Mouse (Mus musculus) embryo, embryonic 10 days (tissue): ENCODE data around the gene Tsnax.
A peak's percentile ranks its signal among the peaks of the same experiment; 100 is the strongest.

Experiments
- DNase-seq: peaks from one replicate; pipeline ENCODE4 v3.0.0-alpha.2; 2015; ENCODE audit warnings: low spot score

Gene Tsnax

GRCm38 (mm10) chr8:125043394-125043793 is 30.6 kb downstream of the Tsnax start:
- DNase-seq = no peak

- DNase-seq = peak; percentile 35
Observed at GRCm38 (mm10) chr8:125043935-125044334, 31.1 kb downstream of the Tsnax start.

GRCm38 (mm10) chr8:125045760-125046159 is 33.0 kb downstream of the Tsnax start:
- no peak for DNase-seq

- no peak for DNase-seq
Observed at GRCm38 (mm10) chr8:125049051-125049750, 36.4 kb downstream of the Tsnax start.

- DNase-seq = no peak
Observed at GRCm38 (mm10) chr8:125049826-125050225, 37.0 kb downstream of the Tsnax start.

GRCm38 (mm10) chr8:125052026-125052425 is 39.2 kb downstream of the Tsnax start:
- peak; percentile 89 for DNase-seq

- peak; percentile 45 for DNase-seq
Observed at GRCm38 (mm10) chr8:125053505-125054435, 41.0 kb downstream of the Tsnax start, which contains the start of gene Disc1. Disc1 (plus strand) TSS chr8:125054195.

- peak; percentile 49 for DNase-seq
Observed at GRCm38 (mm10) chr8:125054436-125054810, 41.6 kb downstream of the Tsnax start.

GRCm38 (mm10) chr8:125060904-125061303 is 48.1 kb downstream of the Tsnax start:
- DNase-seq = no peak

- no peak for DNase-seq
Observed at GRCm38 (mm10) chr8:125065596-125065995, 52.8 kb downstream of the Tsnax start.

- peak; percentile 77 for DNase-seq
Observed at GRCm38 (mm10) chr8:125066913-125067595, 54.3 kb downstream of the Tsnax start.

- DNase-seq = no peak
Observed at GRCm38 (mm10) chr8:125067596-125067960, 54.8 kb downstream of the Tsnax start.

GRCm38 (mm10) chr8:125068146-125068905 is 55.5 kb downstream of the Tsnax start:
- DNase-seq = no peak

GRCm38 (mm10) chr8:125069304-125069703 is 56.5 kb downstream of the Tsnax start:
- DNase-seq = no peak

- DNase-seq = no peak
Observed at GRCm38 (mm10) chr8:125069733-125070132, 56.9 kb downstream of the Tsnax start.

- DNase-seq = no peak
Observed at GRCm38 (mm10) chr8:125074141-125074540, 61.3 kb downstream of the Tsnax start.

- no peak for DNase-seq
Observed at GRCm38 (mm10) chr8:125074581-125074980, 61.8 kb downstream of the Tsnax start.

- no peak for DNase-seq
Observed at GRCm38 (mm10) chr8:125075389-125075788, 62.6 kb downstream of the Tsnax start.

- DNase-seq = no peak
Observed at GRCm38 (mm10) chr8:125077326-125077725, 64.5 kb downstream of the Tsnax start.

- no peak for DNase-seq
Observed at GRCm38 (mm10) chr8:125078771-125079384, 66.1 kb downstream of the Tsnax start.
